Mouse (Mus musculus): ENCODE data around the gene Hmox2. TPM values are rescaled to one million over a fixed set of nuclear protein-coding genes. Genes with fewer than 3 reads are reported as not detected.

Gene Hmox2
- polyA plus RNA-seq, 1 experiment from 2014 or later, result 104 TPM

DNA sequence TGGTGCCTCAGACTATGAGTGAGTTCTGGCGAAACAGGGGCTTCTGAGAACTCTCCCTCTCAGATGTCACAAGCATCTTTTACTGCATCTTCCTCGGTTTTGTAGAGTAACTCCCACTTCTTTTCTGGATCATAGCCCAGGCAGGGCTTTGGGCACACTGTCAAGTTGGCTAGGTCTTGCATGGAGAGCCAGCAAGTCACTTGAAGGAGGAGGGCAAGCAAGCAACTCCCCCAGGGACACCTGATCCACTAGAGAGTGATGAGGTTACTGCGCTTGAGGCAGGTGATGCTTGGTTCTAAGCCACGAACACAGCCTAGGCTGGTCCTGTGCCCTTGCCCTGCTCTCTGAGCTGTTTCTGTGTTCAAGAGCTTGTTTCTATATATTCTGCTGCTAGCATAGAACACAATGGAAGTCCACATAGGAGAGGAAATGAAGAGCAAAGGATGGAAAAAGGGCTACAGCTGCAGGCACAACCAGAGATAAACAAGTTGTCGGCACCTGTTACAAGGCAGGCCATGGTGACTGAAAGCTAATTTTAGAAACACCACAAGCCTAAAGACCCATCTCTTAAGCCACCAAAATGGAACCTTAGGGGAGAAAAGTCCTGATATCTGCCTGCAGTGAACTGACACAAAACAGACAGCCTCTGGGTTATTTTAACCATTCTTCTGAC is 55.5 kb downstream of the Hmox2 start:
- peaks cover 14% of the 10 kb centered on the region; the same call in 1 of the 2 replicates for H3K36me3 ChIP-seq (ENCODE audit: insufficient read depth)
- no peaks in the 10 kb centered on the region for H3K9me3 ChIP-seq (ENCODE audit: low read depth, low read length)
- no peaks in the 10 kb centered on the region for H3K27me3 ChIP-seq (ENCODE audit: insufficient read depth, low read length)
- no peak for ATAC-seq (ENCODE audit: insufficient read depth)
- WGBS, result 69% methylated on average over 5 of the region's 5 CpGs
- H3K4me3 ChIP-seq (ENCODE audit: low read depth, low read length), result no peak overlapping the region
- DNase-seq, result peak; percentile 66
- TF ChIP-seq CTCF (IDR thresholded peaks at IDR 0.05; ENCODE audit: low read depth), result no peak
- H3K9ac ChIP-seq, result no peak overlapping the region
- H3K4me1 ChIP-seq (ENCODE audit: insufficient read depth), result 0 out of 2 replicates have a peak, but pooled peaks cover 2% of the 10 kb centered on the region
- H3K27ac ChIP-seq (ENCODE audit: low read depth), result 0 out of 2 replicates have a peak overlapping the region, but pooled peaks have one; percentile 15
- no peak overlapping the region for H3K4me2 ChIP-seq

- no peak overlapping the region for H3K4me2 ChIP-seq
- no peak overlapping the region for H3K9ac ChIP-seq
- no peak overlapping the region for H3K4me3 ChIP-seq (ENCODE audit: low read depth, low read length)
- 0 out of 2 replicates have a peak, but pooled peaks cover 2% of the 10 kb centered on the region for H3K4me1 ChIP-seq (ENCODE audit: insufficient read depth)
- H3K9me3 ChIP-seq (ENCODE audit: low read depth, low read length), result no peaks in the 10 kb centered on the region
- H3K36me3 ChIP-seq (ENCODE audit: insufficient read depth), result peaks cover 14% of the 10 kb centered on the region; the same call in 1 of the 2 replicates
- no peak overlapping the region for H3K27ac ChIP-seq (ENCODE audit: low read depth)
- H3K27me3 ChIP-seq (ENCODE audit: insufficient read depth, low read length), result no peaks in the 10 kb centered on the region
- DNase-seq (no peak), ATAC-seq (ENCODE audit: insufficient read depth) (no peak)
- no peak for TF ChIP-seq CTCF (IDR thresholded peaks at IDR 0.05; ENCODE audit: low read depth)
Observed at GRCm38 (mm10) chr16:4782515-4782914, 56.4 kb downstream of the Hmox2 start.

DNA sequence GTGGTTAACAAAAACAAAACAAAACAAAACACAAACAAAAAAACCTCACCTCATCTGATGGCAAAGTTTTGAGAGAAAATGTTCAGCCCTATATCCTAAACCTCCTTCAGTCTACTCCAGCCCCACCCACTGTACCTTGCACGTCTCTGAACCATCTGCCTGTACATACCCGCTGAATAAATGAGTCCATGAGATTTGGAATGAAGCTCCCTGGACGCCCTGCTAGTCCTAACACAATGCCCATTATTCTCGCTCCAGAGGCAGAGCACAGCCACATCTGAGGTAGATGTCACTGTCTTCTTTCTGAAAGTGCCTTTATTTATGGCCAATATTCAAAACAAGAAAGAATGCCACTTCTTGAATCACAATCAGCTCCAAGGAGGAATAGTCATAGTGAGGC is 59.5 kb downstream of the Hmox2 start:
- Histone ChIP-seq H3K9me3 (ENCODE audit: low read depth, low read length) (no peaks in the 10 kb centered on the region), H3K27ac (ENCODE audit: low read depth) (no peak overlapping the region), H3K36me3 (ENCODE audit: insufficient read depth) (peaks cover 7% of the 10 kb centered on the region; the same call in 1 of the 2 replicates), H3K4me1 (ENCODE audit: insufficient read depth) (peaks cover 9% of the 10 kb centered on the region; the same call in 1 of the 2 replicates), H3K27me3 (ENCODE audit: insufficient read depth, low read length) (no peaks in the 10 kb centered on the region), H3K4me2 (no peak overlapping the region), H3K9ac (no peak overlapping the region), H3K4me3 (ENCODE audit: low read depth, low read length) (no peak overlapping the region)
- no peak for ATAC-seq (ENCODE audit: insufficient read depth)
- WGBS, result 71% methylated on average over 4 of the region's 4 CpGs
- no peak for TF ChIP-seq CTCF (IDR thresholded peaks at IDR 0.05; ENCODE audit: low read depth)
- no peak for DNase-seq

- no peaks in the 10 kb centered on the region for H3K27me3 ChIP-seq (ENCODE audit: insufficient read depth, low read length)
- H3K9ac ChIP-seq, result 0 out of 2 replicates have a peak overlapping the region, but pooled peaks have one; percentile 31
- peak overlapping the region; percentile 69 for H3K4me2 ChIP-seq
- H3K36me3 ChIP-seq (ENCODE audit: insufficient read depth), result peaks cover 7% of the 10 kb centered on the region; the same call in 1 of the 2 replicates
- H3K4me3 ChIP-seq (ENCODE audit: low read depth, low read length), result peak overlapping the region; percentile 4; the same call in 1 of the 2 replicates
- TF ChIP-seq CTCF (IDR thresholded peaks at IDR 0.05; ENCODE audit: low read depth), result no peak
- DNase-seq (no peak), ATAC-seq (ENCODE audit: insufficient read depth) (no peak)
- no peaks in the 10 kb centered on the region for H3K9me3 ChIP-seq (ENCODE audit: low read depth, low read length)
- peaks cover 7% of the 10 kb centered on the region; the same call in 1 of the 2 replicates for H3K4me1 ChIP-seq (ENCODE audit: insufficient read depth)
- H3K27ac ChIP-seq (ENCODE audit: low read depth), result no peak overlapping the region
Observed at GRCm38 (mm10) chr16:4788176-4788575, 62.0 kb downstream of the Hmox2 start.

- Histone ChIP-seq H3K9ac (peak overlapping the region; percentile 79), H3K27me3 (ENCODE audit: insufficient read depth, low read length) (no peaks in the 10 kb centered on the region), H3K36me3 (ENCODE audit: insufficient read depth) (no peaks in the 10 kb centered on the region), H3K4me1 (ENCODE audit: insufficient read depth) (peaks cover 7% of the 10 kb centered on the region; the same call in 1 of the 2 replicates), H3K9me3 (ENCODE audit: low read depth, low read length) (no peaks in the 10 kb centered on the region), H3K4me2 (peak overlapping the region; percentile 69), H3K27ac (ENCODE audit: low read depth) (peak overlapping the region; percentile 98; the same call in 1 of the 2 replicates), H3K4me3 (ENCODE audit: low read depth, low read length) (peak overlapping the region; percentile 64)
- WGBS, result under 1% methylated on average over 29 of the region's 29 CpGs
- DNase-seq (no peak), ATAC-seq (ENCODE audit: insufficient read depth) (peak; percentile 64)
- no peak for TF ChIP-seq CTCF (IDR thresholded peaks at IDR 0.05; ENCODE audit: low read depth)
Observed at GRCm38 (mm10) chr16:4789311-4789768, 63.2 kb downstream of the Hmox2 start.

- peak; percentile 97 for DNase-seq
- H3K9me3 ChIP-seq (ENCODE audit: low read depth, low read length), result no peaks in the 10 kb centered on the region
- under 1% methylated on average over 51 of the region's 51 CpGs for WGBS
- H3K4me3 ChIP-seq (ENCODE audit: low read depth, low read length), result peak within 1 kb of the TSS; percentile 64
- peaks cover 7% of the 10 kb centered on the region; the same call in 1 of the 2 replicates for H3K4me1 ChIP-seq (ENCODE audit: insufficient read depth)
- peak within 1 kb of the TSS; percentile 79 for H3K9ac ChIP-seq
- no peaks in the 10 kb centered on the region for H3K27me3 ChIP-seq (ENCODE audit: insufficient read depth, low read length)
- peak; percentile 99 for ATAC-seq (ENCODE audit: insufficient read depth)
- peak within 1 kb of the TSS; percentile 69 for H3K4me2 ChIP-seq
- peak within 1 kb of the TSS; percentile 98 for H3K27ac ChIP-seq (ENCODE audit: low read depth)
- TF ChIP-seq CTCF (IDR thresholded peaks at IDR 0.05; ENCODE audit: low read depth), result peak; percentile 20; the same call in 1 of the 2 replicates
- H3K36me3 ChIP-seq (ENCODE audit: insufficient read depth), result no peaks in the 10 kb centered on the region
Observed at GRCm38 (mm10) chr16:4789810-4790559, 63.8 kb downstream of the Hmox2 start, which contains the start of gene Cdip1. TSS of gene Cdip1 (minus strand) at chr16:4790292.

DNA sequence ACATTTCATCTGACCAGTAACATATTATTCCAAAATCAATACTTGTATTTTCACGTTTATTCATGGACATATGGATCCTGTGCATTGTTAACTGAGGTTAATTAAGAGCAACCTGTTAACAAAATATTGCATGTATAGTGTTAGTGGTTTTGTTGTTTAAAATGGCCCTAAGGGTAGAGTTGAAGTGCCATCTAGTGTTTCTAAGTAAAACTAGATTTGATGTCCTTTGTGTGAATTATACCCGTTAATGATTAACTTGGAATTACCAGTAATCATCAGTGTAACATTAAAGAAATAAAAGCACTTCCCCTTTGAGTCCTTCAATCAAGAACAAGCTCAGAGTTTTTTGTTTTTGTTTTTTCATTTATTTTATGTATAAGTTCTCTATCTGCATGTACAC is 65.2 kb downstream of the Hmox2 start:
- Histone ChIP-seq H3K9ac (no peak overlapping the region), H3K9me3 (ENCODE audit: low read depth, low read length) (no peaks in the 10 kb centered on the region), H3K4me1 (ENCODE audit: insufficient read depth) (peaks cover 7% of the 10 kb centered on the region; the same call in 1 of the 2 replicates), H3K27ac (ENCODE audit: low read depth) (no peak overlapping the region), H3K4me3 (ENCODE audit: low read depth, low read length) (no peak overlapping the region), H3K27me3 (ENCODE audit: insufficient read depth, low read length) (no peaks in the 10 kb centered on the region), H3K4me2 (no peak overlapping the region), H3K36me3 (ENCODE audit: insufficient read depth) (no peaks in the 10 kb centered on the region)
- 68% methylated on average over 2 of the region's 2 CpGs for WGBS
- peak; percentile 36; the same call in 1 of the 2 replicates for TF ChIP-seq CTCF (IDR thresholded peaks at IDR 0.05; ENCODE audit: low read depth)
- DNase-seq (peak; percentile 14), ATAC-seq (ENCODE audit: insufficient read depth) (no peak)

Data from lung, embryonic 14.5 days (tissue).